Mouse (Mus musculus) lung, embryonic 16.5 days (tissue): ENCODE measurements around the gene Mef2a. TPM values are rescaled to one million over a fixed set of nuclear protein-coding genes. Genes with fewer than 3 reads are reported as not detected.

Experiments used
- ATAC-seq: fragments of 200-750 bp; cut with Nextera tagmentation; 2 replicates; pipeline ENCODE4 v1.8.0; 2017; ENCODE audit warnings: low read depth, mild to moderate bottlenecking, moderate library complexity
- H3K27ac ChIP-seq: fragments of 300-500 bp; sonication (generic); 2 replicates; pipeline ENCODE4 v1.5.1; 2014; ENCODE audit warnings: mild to moderate bottlenecking, control low read depth, low read length
- H3K27me3 ChIP-seq: fragments of 300-500 bp; sonication (generic); 2 replicates; pipeline ENCODE4 v1.6.1; 2014; ENCODE audit warnings: low read depth, low read length, mixed read lengths; ENCODE audit not compliant: control insufficient read depth, insufficient read depth
- H3K36me3 ChIP-seq: fragments of 300-500 bp; sonication (generic); 2 replicates; pipeline ENCODE4 v1.6.1; 2014; ENCODE audit warnings: low read length; ENCODE audit not compliant: control insufficient read depth, insufficient read depth
- H3K4me1 ChIP-seq: fragments of 300-500 bp; sonication (generic); replicated peaks from 2 replicates; pipeline ENCODE4 v1.6.1; 2014; ENCODE audit warnings: low read length, mixed read lengths; ENCODE audit not compliant: control insufficient read depth, insufficient read depth
- H3K4me2 ChIP-seq: fragments of 300-500 bp; sonication (generic); 2 replicates; pipeline ENCODE4 v1.6.1; 2014; ENCODE audit warnings: low read depth, low read length, control low read depth
- H3K4me3 ChIP-seq: fragments of 300-500 bp; sonication (generic); 2 replicates; pipeline ENCODE4 v1.5.1; 2014; ENCODE audit warnings: mild to moderate bottlenecking, low read length, control low read depth
- H3K9ac ChIP-seq: fragments of 300-500 bp; sonication (generic); 2 replicates; pipeline ENCODE4 v1.6.1; 2014; ENCODE audit warnings: low read length, control low read depth
- H3K9me3 ChIP-seq: fragments of 300-500 bp; sonication (generic); 2 replicates; pipeline ENCODE4 v1.6.1; 2016; ENCODE audit warnings: low read length; ENCODE audit not compliant: control insufficient read depth
- WGBS: fragments of 180-500 bp; shearing (Covaris S2); extraction: QIAGEN DNeasy Blood & Tissue Kit; methylation state at CpG from one replicate; pipeline ENCODE4 v1.1.7; 2014; 5-methylcytosine and 5-hydroxymethylcytosine counted together
- polyA plus RNA-seq: library from polyadenylated mRNA; unstranded; fragments of >200 nt; fragmentation: Nextera tagmentation; extraction: Ambion mirVana; gene quantifications from 2 replicates; pipeline ENCODE4 v1.2.1, GENCODE M21; 2015

Mef2a gene
- polyA plus RNA-seq, 1 experiment from 2014 or later, result 65.2 TPM

DNA sequence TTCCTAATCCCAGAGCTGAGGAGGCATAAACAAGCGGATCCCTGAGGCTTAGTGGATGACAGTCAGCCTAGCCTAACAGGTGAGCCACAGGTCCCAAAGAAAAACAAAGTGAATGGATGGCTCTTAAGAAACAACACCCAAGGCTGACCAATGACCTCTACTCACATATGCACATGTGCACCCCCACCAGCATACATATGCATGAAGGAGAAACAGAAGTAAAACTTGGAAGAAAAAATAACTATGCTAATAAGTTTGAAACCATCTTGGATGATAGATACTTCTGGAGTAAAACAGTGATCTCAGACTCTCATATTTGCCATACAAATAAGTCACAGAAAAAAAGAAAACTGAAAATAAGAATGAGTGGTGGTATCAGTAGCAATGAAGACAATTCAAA lies 28.2 kb downstream of the Mef2a start:
- Histone ChIP-seq H3K9me3 (no peaks in the 10 kb centered on the region), H3K4me2 (no peak overlapping the region), H3K36me3 (no peaks in the 10 kb centered on the region), H3K9ac (no peak overlapping the region), H3K27ac (no peak overlapping the region), H3K4me1 (no peaks in the 10 kb centered on the region), H3K27me3 (no peaks in the 10 kb centered on the region), H3K4me3 (no peak overlapping the region)
- WGBS, result 79% methylated on average over 1 of the region's 1 CpGs
- no peak for ATAC-seq

DNA sequence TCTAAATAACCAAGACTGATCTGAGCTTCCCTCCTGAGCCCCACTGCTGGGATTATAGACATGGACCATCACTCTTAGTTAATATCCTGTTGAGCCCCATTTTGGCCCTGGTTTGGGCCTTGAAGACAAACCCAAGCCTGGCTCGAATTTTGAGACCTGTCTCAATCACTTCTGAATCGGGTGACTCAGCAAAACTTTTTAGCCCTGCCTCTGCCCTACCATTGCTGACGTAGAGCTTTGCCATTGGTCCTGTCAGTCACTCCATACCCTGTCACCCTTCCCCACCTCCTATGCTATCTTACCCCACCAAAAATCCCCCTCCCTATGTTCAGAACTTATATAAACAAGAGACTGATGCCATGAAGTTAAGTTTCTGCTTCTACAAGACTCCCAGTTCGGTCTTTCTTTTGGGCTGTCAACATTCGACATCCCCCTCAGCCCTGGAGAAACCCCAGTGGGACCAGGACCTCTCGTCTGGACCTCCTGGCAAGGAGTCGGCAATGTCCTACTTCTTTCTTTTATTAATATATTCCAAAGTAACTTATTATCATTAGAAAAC lies 30.5 kb downstream of the Mef2a start:
- no peaks in the 10 kb centered on the region for H3K4me1 ChIP-seq
- 88% methylated on average over 7 of the region's 7 CpGs for WGBS
- no peak overlapping the region for H3K27ac ChIP-seq
- no peaks in the 10 kb centered on the region for H3K27me3 ChIP-seq
- H3K36me3 ChIP-seq, result peaks cover 4% of the 10 kb centered on the region; the same call in 1 of the 2 replicates
- peaks cover 3% of the 10 kb centered on the region; the same call in 1 of the 2 replicates for H3K9me3 ChIP-seq
- no peak for ATAC-seq
- H3K4me2 ChIP-seq, result no peak overlapping the region
- H3K4me3 ChIP-seq, result no peak overlapping the region
- no peak overlapping the region for H3K9ac ChIP-seq

DNA sequence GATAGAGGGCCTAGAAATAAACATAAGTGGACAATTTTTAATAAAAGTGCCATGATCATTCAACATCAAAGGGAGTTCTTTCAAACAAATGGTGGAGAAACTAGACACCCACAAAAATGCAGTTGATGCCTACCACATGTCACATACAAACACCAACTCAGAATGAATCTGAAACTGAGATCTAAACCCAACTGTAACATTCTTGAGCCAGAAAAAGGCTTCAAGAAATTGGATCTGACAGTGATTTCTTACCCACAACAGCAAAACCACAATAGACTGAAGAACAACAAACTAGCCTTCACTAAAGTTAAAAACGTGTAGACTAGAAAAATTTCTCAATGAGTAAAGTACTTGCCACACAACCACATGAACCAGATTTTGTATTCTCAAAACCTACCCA lies 52.3 kb downstream of the Mef2a start:
- no peak overlapping the region for H3K9ac ChIP-seq
- H3K4me1 ChIP-seq, result peaks cover 2% of the 10 kb centered on the region; the same call in 1 of the 2 replicates
- H3K27me3 ChIP-seq, result no peaks in the 10 kb centered on the region
- H3K27ac ChIP-seq, result no peak overlapping the region
- WGBS, result 54% methylated on average over 1 of the region's 1 CpGs
- no peak overlapping the region for H3K4me2 ChIP-seq
- H3K36me3 ChIP-seq, result no peaks in the 10 kb centered on the region
- H3K9me3 ChIP-seq, result no peaks in the 10 kb centered on the region
- H3K4me3 ChIP-seq, result no peak overlapping the region
- ATAC-seq, result no peak

DNA sequence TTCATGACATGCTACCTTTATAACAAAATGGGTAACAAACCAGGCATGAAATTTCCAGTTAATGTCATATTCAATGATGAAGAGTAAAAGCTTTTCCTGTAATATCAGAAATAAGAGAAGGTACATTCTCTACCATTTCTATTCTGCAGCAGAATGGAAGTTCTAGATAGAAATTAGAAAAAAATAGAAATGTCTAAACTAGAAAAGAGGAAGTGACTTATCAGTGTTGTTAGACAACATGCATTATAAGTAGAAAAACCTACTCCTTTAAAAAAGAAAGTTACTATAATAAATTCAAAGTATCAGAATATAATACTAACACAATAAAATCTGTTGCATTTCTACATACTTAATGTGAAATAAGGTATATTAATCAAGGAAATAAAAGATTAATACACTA lies 54.0 kb downstream of the Mef2a start:
- Histone ChIP-seq H3K4me1 (no peaks in the 10 kb centered on the region), H3K9ac (no peak overlapping the region), H3K4me2 (no peak overlapping the region), H3K9me3 (no peaks in the 10 kb centered on the region), H3K36me3 (0 out of 2 replicates have a peak, but pooled peaks cover under 1% of the 10 kb centered on the region), H3K27me3 (no peaks in the 10 kb centered on the region), H3K4me3 (no peak overlapping the region), H3K27ac (no peak overlapping the region)
- no peak for ATAC-seq

GRCm38 (mm10) chr7:67313200-67313599 lies 59.5 kb downstream of the Mef2a start:
- Histone ChIP-seq H3K4me1 (0 out of 2 replicates have a peak, but pooled peaks cover 2% of the 10 kb centered on the region), H3K4me2 (no peak overlapping the region), H3K27me3 (no peaks in the 10 kb centered on the region), H3K27ac (no peak overlapping the region), H3K36me3 (0 out of 2 replicates have a peak, but pooled peaks cover 3% of the 10 kb centered on the region), H3K4me3 (no peak overlapping the region), H3K9me3 (no peaks in the 10 kb centered on the region), H3K9ac (no peak overlapping the region)
- ATAC-seq, result no peak
- WGBS, result 84% methylated on average over 3 of the region's 3 CpGs

- Histone ChIP-seq H3K4me1 (0 out of 2 replicates have a peak, but pooled peaks cover 2% of the 10 kb centered on the region), H3K4me3 (no peak overlapping the region), H3K27ac (no peak overlapping the region), H3K9ac (no peak overlapping the region), H3K9me3 (no peaks in the 10 kb centered on the region), H3K4me2 (no peak overlapping the region), H3K27me3 (no peaks in the 10 kb centered on the region), H3K36me3 (0 out of 2 replicates have a peak, but pooled peaks cover 3% of the 10 kb centered on the region)
- WGBS, result 51% methylated on average over 2 of the region's 2 CpGs
- no peak for ATAC-seq
Measured at GRCm38 (mm10) chr7:67310151-67310550, 62.5 kb downstream of the Mef2a start.

GRCm38 (mm10) chr7:67308102-67308501 lies 64.6 kb downstream of the Mef2a start:
- WGBS, result 86% methylated on average over 2 of the region's 2 CpGs

DNA sequence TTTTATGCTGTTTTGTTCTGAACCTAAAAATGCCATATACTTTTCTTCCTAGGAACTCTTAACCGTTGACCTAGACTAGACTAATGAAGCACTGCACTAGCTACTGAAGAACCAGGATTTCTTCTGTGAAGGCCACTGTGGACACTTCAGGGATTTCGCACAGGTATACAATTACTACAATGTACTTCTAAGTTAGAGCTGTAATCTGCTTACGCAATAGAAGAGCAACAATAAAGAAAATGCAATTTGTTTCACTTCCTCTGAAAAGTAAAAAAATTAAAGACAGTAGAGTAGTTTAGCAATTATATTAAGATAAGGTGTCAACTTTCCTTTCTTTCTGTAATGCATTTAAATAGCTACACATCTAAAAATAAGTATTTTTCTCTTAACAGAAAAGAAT lies 65.6 kb downstream of the Mef2a start:
- no peaks in the 10 kb centered on the region for H3K36me3 ChIP-seq
- H3K4me1 ChIP-seq, result 0 out of 2 replicates have a peak, but pooled peaks cover 2% of the 10 kb centered on the region
- H3K27ac ChIP-seq, result no peak overlapping the region
- WGBS, result 94% methylated on average over 3 of the region's 3 CpGs
- no peak overlapping the region for H3K4me3 ChIP-seq
- no peaks in the 10 kb centered on the region for H3K27me3 ChIP-seq
- no peaks in the 10 kb centered on the region for H3K9me3 ChIP-seq
- no peak overlapping the region for H3K9ac ChIP-seq
- ATAC-seq, result no peak
- no peak overlapping the region for H3K4me2 ChIP-seq

More at GRCm38 (mm10) chr7:67308102-67308501, 64.6 kb downstream of the Mef2a start:
- Histone ChIP-seq H3K27ac (no peak overlapping the region), H3K4me3 (no peak overlapping the region), H3K36me3 (no peaks in the 10 kb centered on the region), H3K27me3 (no peaks in the 10 kb centered on the region), H3K4me1 (0 out of 2 replicates have a peak, but pooled peaks cover 2% of the 10 kb centered on the region), H3K9me3 (no peaks in the 10 kb centered on the region), H3K4me2 (no peak overlapping the region), H3K9ac (no peak overlapping the region)
- ATAC-seq, result no peak

- WGBS, result 55% methylated on average over 3 of the region's 3 CpGs
- no peak for ATAC-seq
Measured at GRCm38 (mm10) chr7:67304937-67305336, 67.7 kb downstream of the Mef2a start.

More at GRCm38 (mm10) chr7:67304937-67305336, 67.7 kb downstream of the Mef2a start:
- Histone ChIP-seq H3K4me2 (no peak overlapping the region), H3K9me3 (no peaks in the 10 kb centered on the region), H3K4me3 (no peak overlapping the region), H3K36me3 (no peaks in the 10 kb centered on the region), H3K27ac (no peak overlapping the region), H3K4me1 (no peaks in the 10 kb centered on the region), H3K27me3 (no peaks in the 10 kb centered on the region), H3K9ac (no peak overlapping the region)
